Mouse (Mus musculus) retina, postnatal 7 days (tissue): ENCODE results near the gene Ptpn4.

Experiments
- DNase-seq: peaks from one replicate; pipeline ENCODE4 v3.0.0-alpha.2; 2012; ENCODE audit warnings: low read depth, low spot score

The Ptpn4 gene

GRCm38 (mm10) chr1:119642367-119642766, 195.0 kb downstream of the Ptpn4 start:
- DNase-seq, result peak; percentile 11

GRCm38 (mm10) chr1:119641090-119641812, 196.2 kb downstream of the Ptpn4 start:
- no peak for DNase-seq

DNA sequence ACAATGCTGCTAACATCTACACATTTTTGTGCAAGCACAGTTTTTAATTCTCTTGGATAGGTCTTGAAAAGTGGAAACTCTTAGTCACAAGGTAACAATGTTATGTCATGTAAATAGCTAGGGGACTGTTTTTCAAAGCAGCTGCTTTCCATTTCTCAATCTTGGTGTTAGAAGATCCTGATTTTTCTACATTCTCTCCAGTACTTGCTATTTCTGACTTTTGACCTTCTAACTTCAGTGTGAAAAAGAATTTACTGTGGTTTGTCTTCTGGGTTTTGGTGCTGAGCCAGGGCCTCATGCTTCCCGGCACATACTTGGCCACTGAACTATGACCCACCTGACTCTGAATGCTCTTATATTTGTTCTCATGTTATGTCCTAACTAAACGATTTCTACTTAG, 197.4 kb downstream of the Ptpn4 start:
- no peak for DNase-seq

DNA sequence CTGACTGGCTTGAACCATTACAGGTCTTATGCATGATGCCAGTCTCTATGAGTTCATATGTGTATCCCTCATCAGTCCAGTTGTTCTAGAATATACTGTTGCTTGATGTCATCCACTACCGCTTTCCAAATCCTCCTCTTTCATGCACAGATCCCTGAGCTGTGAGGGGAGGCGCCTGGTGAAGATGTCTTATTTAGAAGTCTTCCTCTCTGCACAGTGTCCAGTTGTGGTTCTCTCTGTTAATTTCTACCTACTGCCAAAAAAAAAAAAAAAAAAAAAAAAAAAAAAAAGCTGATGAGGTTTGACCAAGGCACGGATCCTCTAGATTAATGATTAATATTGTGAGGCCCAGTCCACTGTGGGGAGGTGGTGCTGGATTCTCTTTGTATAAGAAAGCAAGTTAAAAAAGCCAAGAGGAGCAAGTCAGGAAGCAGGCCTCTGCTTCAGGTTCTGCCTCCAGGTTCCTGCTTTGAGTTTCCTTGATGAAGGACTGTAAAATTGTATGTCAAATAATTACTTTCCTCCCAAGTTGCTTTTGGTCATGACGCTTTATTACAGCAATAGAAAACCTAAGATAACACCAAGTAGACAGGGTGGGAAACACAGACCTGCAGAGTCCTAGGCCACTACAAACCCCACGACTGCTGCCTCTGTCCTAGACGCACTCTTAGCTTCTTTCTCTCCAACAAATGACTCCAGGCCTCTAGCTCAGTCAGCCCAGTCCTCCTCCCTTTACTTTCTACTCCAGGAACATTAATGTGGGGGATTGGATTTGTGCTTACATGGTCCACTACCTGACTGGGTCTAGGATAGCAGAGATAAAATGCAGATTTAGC, 200.0 kb downstream of the Ptpn4 start:
- DNase-seq, result no peak

DNA sequence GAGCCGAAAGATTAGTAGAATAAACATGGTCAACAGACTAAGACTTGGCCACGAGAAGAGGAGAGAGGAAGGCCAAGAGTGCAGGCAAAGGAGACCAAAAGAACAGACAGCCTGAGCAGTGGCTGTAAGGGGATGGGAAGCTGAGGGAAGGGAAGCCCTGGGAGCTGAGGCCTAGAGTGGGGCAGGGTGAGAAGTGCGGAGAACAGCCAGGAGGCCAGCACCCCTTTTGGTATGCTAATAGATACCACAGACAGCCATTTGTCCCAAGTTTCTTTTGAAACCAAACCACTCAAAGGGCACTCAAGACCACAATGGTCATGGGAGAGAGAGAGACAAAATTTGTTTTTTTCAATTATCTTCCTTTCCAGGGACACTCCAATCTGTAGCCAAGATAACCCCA, 202.7 kb downstream of the Ptpn4 start:
- DNase-seq, result no peak

DNA sequence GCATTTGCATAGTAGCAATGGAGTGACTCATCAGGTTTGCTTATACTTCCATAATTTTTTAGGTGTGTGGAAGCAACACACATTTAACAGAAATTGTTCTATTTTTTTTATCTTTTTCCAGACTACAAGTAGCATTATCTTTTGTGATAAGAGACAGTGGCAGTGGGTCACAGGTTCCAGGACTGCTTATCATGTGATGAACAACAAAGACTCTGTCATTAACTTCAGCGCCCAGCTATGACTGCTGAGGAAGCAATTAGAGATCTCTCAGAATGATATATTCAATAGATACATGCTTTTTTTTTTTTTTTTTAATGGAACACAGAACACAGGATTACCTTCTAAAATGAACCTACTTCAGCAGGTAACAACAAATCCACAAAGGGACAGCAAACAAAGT, 207.0 kb downstream of the Ptpn4 start:
- DNase-seq, result no peak

DNA sequence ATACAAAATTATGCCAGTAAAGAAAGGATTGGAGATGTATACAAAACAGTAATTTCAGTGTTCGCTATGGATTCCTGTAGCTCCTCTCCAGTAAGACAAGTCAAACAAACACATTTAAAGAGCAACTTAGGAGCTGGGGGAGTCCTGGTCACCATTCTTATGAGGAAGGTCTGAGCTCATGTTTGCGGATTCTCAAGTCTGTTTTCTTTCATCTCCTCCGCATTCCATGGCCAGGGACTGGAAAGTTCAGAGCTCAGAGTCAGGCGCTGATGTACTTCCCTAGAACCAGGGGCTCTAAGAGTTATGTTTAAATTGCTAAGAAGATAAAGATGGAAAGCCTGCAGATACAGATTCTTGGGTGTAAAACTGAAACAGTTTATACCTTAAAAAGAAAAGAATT, 210.6 kb downstream of the Ptpn4 start:
- no peak for DNase-seq

- DNase-seq, result no peak
Measured at GRCm38 (mm10) chr1:119624444-119624843, 213.0 kb downstream of the Ptpn4 start.

DNA sequence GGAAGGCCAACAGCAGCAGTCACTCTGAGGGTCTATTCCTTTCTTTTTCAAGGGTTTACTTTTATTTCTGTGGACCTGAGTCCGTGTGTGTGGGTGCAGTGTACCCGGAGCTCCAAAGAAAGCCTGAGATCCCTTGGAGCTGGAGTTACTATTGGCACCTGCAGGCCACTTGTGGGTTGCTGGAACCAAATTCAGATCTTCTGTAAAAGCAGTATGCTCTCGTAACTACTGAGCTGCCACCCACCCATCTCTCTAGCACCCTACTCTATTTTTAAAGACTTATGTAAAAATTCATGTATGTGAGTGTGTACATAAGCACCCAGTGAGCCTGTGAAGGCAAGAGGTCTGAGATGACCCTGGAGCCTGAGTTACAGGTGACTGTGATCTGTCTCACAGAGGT, 232.0 kb downstream of the Ptpn4 start:
- DNase-seq, result no peak
